Mouse (Mus musculus) stomach, postnatal 0 days (tissue): ENCODE results near the gene Gsk3a. TPM values are rescaled to one million over a fixed set of nuclear protein-coding genes. Genes with fewer than 3 reads are reported as not detected.
A peak's percentile ranks its signal among the peaks of the same experiment; 100 is the strongest.

Experiments used
- ATAC-seq: fragments of 200-750 bp; cut with Nextera tagmentation; 2 replicates; pipeline ENCODE4 v1.8.0; 2017; ENCODE audit not compliant: low FRiP score, low TSS enrichment
- DNase-seq: peaks from one replicate; pipeline ENCODE4 v3.0.0-alpha.2; 2016; ENCODE audit warnings: low spot score
- H3K27ac ChIP-seq: fragments of 300-500 bp; sonication (generic); replicated peaks from 2 replicates; pipeline ENCODE4 v1.5.1; 2014; ENCODE audit warnings: mild to moderate bottlenecking, control low read depth
- H3K27me3 ChIP-seq: fragments of 300-500 bp; sonication (generic); 2 replicates; pipeline ENCODE4 v1.6.1; 2014; ENCODE audit warnings: low read length; ENCODE audit not compliant: control insufficient read depth, insufficient read depth
- H3K36me3 ChIP-seq: fragments of 300-500 bp; sonication (generic); 2 replicates; pipeline ENCODE4 v1.6.1; 2014; ENCODE audit warnings: low read length, mixed read lengths; ENCODE audit not compliant: control insufficient read depth, insufficient read depth
- H3K4me1 ChIP-seq: fragments of 300-500 bp; sonication (generic); replicated peaks from 2 replicates; pipeline ENCODE4 v1.6.1; 2014; ENCODE audit warnings: antibody characterized with exemption; ENCODE audit not compliant: control insufficient read depth, insufficient read depth
- H3K4me2 ChIP-seq: fragments of 300-500 bp; sonication (generic); replicated peaks from 2 replicates; pipeline ENCODE4 v1.6.1; 2014; ENCODE audit warnings: low read depth, mild to moderate bottlenecking, control low read depth, moderate library complexity
- H3K4me3 ChIP-seq: fragments of 300-500 bp; sonication (generic); 2 replicates; pipeline ENCODE4 v1.5.1; 2014; ENCODE audit warnings: low read depth, low read length, control low read depth
- H3K9ac ChIP-seq: fragments of 300-500 bp; sonication (generic); 2 replicates; pipeline ENCODE4 v1.6.1; 2014; ENCODE audit warnings: mild to moderate bottlenecking, low read length, control low read depth, mixed read lengths
- H3K9me3 ChIP-seq: fragments of 300-500 bp; sonication (generic); 2 replicates; pipeline ENCODE4 v1.6.1; 2016; ENCODE audit warnings: low read length; ENCODE audit not compliant: control insufficient read depth
- CTCF ChIP-seq: IDR thresholded peaks from 2 replicates; pipeline ENCODE4 v1.5.1; 2016; ENCODE audit warnings: antibody characterized with exemption, low read depth, mild to moderate bottlenecking, moderate library complexity
- EP300 ChIP-seq: optimal IDR thresholded peaks from 2 replicates; pipeline ENCODE3; 2016; ENCODE audit warnings: antibody characterized with exemption
- WGBS: fragments of 180-500 bp; shearing (Covaris S2); extraction: QIAGEN DNeasy Blood & Tissue Kit; methylation state at CpG from one replicate; pipeline ENCODE4 v1.1.7; 2014; 5-methylcytosine and 5-hydroxymethylcytosine counted together
- polyA plus RNA-seq: library from polyadenylated mRNA; unstranded; fragments of >200 nt; fragmentation: Nextera tagmentation; extraction: Ambion mirVana; gene quantifications from 2 replicates; pipeline ENCODE4 v1.2.1, GENCODE M21; 2015

The Gsk3a gene
- polyA plus RNA-seq, 1 experiment from 2014 or later = 5.1 TPM

DNA sequence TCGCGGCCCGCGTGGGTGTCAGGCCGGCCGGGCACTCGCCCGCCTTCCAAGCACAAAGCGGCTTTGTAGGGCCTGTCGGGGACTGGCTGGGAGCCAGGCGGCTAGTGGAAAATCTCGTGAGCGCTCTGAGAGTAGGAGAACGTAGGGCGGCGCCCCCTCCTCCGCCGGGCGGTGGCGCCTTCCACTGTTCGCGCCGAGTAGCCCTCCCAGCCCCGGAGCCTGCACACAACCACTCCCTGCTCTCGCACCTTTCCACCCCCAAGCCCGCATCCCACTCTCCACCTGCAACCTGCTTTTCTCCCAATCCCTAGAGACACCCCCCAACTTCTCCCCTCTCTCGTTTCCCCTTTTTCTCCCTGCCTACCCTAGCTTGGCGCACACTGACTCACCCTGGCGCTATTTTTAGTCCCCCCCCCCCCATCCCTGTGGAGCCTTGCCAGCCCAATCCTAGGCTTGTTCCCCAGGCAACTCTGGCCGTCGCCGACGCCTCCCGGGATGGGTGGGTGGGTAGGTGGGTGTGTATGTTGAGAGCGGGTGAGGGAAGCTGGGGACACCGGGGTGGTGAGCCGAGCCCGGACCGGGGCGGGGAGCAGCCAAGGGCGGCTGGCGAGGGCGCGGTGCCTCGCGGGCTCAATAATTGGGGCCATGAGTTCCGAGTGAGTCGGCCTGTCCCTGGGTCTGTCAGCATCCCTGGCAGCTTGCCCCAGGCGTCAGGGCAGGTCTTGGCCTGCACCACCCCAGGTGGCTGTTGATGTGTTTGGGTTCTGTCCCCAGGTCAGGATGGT is 41.6 kb upstream of the Gsk3a start:
- TF ChIP-seq CTCF = peak; percentile 57
- TF ChIP-seq EP300 = peak; percentile 68
- no peaks in the 10 kb centered on the region for H3K27me3 ChIP-seq
- peak overlapping the region; percentile 88 for H3K4me2 ChIP-seq
- peak overlapping the region; percentile 98 for H3K27ac ChIP-seq
- peaks cover 21% of the 10 kb centered on the region for H3K4me1 ChIP-seq
- under 1% methylated on average over 36 of the region's 49 CpGs for WGBS
- peak overlapping the region; percentile 58 for H3K4me3 ChIP-seq
- H3K36me3 ChIP-seq = no peaks in the 10 kb centered on the region
- ATAC-seq = peak; percentile 41
- peak overlapping the region; percentile 76 for H3K9ac ChIP-seq
- no peaks in the 10 kb centered on the region for H3K9me3 ChIP-seq
- peak; percentile 89 for DNase-seq

DNA sequence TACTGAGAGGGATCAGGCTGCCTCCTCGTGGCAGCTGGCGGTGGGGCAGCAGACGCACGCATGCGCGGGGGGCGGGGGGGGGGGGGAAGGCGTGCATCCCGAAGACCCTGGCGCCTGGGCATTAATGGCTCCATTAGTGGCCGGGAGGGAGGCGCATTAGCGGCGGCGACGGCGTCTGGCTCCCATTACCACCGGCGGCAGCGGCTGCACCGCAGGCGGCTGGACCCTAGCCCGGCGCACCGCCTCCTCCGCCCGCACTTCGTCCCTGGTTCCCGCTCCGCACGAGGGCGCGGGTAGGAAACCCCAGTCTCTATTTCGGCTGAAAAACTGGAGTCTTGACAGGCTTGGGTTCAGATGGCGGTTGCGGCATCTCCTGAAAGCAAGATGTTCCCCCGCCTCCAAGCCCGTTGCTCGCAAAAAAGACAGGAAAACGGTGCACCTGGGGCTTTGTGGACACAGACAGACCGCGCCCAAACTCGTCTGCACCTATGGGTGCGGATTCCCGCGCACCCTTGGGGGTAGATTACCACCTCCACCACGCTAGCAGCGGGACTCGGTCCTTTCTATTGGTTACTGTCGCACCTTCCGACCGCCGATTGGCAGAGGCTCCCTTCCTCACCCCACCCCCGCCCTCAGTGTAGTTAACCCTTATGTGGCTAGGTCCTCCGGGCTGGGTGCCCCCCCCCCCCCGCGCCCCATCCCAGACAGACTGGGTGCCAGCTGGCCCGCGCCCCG is 40.9 kb upstream of the Gsk3a start:
- Histone ChIP-seq H3K4me3 (peak overlapping the region; percentile 58), H3K36me3 (no peaks in the 10 kb centered on the region), H3K27ac (peak overlapping the region; percentile 98), H3K9me3 (no peaks in the 10 kb centered on the region), H3K4me1 (peaks cover 13% of the 10 kb centered on the region), H3K9ac (peak overlapping the region; percentile 76), H3K4me2 (peak overlapping the region; percentile 88), H3K27me3 (no peaks in the 10 kb centered on the region)
- DNase-seq (peak; percentile 92), ATAC-seq (peak; percentile 67)
- 0% methylated on average over 54 of the region's 60 CpGs for WGBS
- TF ChIP-seq CTCF = peak; percentile 74
- no peak for TF ChIP-seq EP300

DNA sequence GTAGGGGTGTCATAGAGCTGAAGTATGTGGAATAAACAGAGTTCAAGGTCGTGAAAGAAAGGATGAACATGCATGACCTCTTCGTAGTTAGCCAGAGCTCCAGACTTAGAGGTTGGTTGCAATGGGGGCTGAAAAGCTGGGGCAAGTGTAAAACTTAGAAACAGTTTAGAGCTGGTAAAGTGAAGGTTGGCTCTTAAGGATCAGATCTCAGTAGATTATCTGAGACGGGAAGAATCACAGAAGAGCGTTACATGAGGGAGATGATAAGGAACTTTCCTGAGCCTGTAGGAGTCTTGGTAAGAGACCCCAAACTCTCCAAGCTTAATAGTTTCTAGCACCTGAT is 40.3 kb upstream of the Gsk3a start:
- no peaks in the 10 kb centered on the region for H3K27me3 ChIP-seq
- peak overlapping the region; percentile 88 for H3K4me2 ChIP-seq
- ATAC-seq = no peak
- H3K27ac ChIP-seq = peak overlapping the region; percentile 98
- peaks cover 12% of the 10 kb centered on the region for H3K4me1 ChIP-seq
- no peak overlapping the region; the same call in 1 of the 2 replicates for H3K9ac ChIP-seq
- TF ChIP-seq CTCF (no peak), EP300 (no peak)
- WGBS = 4% methylated on average over 4 of the region's 4 CpGs
- H3K9me3 ChIP-seq = no peaks in the 10 kb centered on the region
- no peak for DNase-seq
- H3K4me3 ChIP-seq = peak overlapping the region; percentile 58
- no peaks in the 10 kb centered on the region; the same call in 1 of the 2 replicates for H3K36me3 ChIP-seq

DNA sequence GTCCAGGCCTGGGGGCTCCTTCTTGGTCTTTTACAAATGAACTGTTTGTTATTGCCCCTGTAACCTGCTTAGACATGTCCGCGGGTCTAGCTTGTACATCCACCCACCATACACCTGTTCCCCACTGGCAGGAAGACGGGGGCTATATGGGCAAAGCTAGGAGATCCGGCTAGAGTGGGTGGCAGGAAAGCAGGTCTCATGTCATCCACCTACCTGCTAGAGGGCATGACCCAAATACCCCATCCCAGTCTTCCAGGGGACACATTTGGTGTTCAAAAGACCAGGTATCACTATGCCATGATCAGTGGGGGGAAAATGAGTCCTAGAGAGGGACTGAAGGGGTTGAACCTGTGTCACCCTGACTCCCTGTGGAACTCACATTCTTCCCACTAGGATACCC is 39.8 kb upstream of the Gsk3a start:
- ATAC-seq (no peak), DNase-seq (peak; percentile 14)
- Histone ChIP-seq H3K27ac (peak overlapping the region; percentile 98), H3K4me2 (peak overlapping the region; percentile 88; the same call in 1 of the 2 replicates), H3K9me3 (no peaks in the 10 kb centered on the region), H3K4me1 (peaks cover 12% of the 10 kb centered on the region), H3K4me3 (no peak overlapping the region), H3K27me3 (no peaks in the 10 kb centered on the region), H3K9ac (no peak overlapping the region; the same call in 1 of the 2 replicates), H3K36me3 (peaks cover 5% of the 10 kb centered on the region)
- TF ChIP-seq CTCF (no peak), EP300 (no peak)
- WGBS = 62% methylated on average over 4 of the region's 4 CpGs

DNA sequence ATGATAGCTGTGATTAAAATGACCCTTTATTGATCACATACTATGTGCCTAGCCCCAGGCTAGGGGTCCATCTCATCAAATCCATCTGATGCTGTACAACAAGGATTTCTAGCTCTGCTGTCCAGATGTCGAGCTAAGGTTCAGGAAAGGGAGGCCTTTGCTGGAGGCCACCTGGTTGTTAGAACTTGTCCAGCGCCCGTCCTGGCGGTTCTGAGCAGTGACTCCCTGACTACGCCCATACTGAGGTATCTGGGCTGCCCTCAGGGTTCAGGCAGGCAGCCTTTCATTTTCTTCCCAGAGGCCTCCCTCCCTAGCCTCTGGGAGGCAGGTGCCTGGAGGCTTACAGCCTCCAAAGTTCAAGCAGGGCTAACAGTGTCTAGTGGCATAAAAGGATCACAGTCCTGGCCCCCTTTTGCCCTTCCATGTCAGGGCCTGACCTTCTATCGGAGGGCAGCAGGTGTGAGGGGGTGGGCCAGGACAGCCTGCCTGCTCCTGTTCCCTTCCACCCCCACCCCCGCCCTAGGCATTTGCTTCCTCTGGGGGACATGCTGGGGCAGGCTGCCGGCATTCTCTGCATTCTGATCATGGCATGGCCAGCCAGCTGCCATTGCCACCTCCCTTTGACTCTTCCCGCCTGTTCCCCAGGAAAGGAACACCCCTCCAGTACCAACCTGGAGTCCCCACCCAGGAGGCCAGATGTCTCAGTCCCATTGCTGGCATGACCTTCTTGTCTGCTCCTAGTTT is 38.1 kb upstream of the Gsk3a start:
- H3K4me2 ChIP-seq = no peak overlapping the region
- peak overlapping the region; percentile 78 for H3K27ac ChIP-seq
- no peaks in the 10 kb centered on the region for H3K27me3 ChIP-seq
- ATAC-seq (no peak), DNase-seq (peak; percentile 37)
- peak overlapping the region; percentile 23; the same call in 1 of the 2 replicates for H3K9ac ChIP-seq
- peaks cover 4% of the 10 kb centered on the region for H3K4me1 ChIP-seq
- peaks cover 15% of the 10 kb centered on the region for H3K36me3 ChIP-seq
- WGBS = 42% methylated on average over 9 of the region's 9 CpGs
- no peak overlapping the region for H3K4me3 ChIP-seq
- no peaks in the 10 kb centered on the region for H3K9me3 ChIP-seq
- no peak for TF ChIP-seq CTCF
- peak; percentile 42 for TF ChIP-seq EP300
